8 mouse cellular contexts compared by ENCODE assay signal in genomic region chr2:152736090-152736601, GRCm38 (mm10). TPM values are rescaled to one million over a fixed set of nuclear protein-coding genes. Genes with fewer than 3 reads are reported as not detected.
DNase-seq lines count a peak whose midpoint lies in the region; ATAC-seq and TF ChIP-seq lines count a peak whose summit lies in the region.

Id1 (plus strand) TSS chr2:152736251.

- peak; percentile 76 for ATAC-seq in forebrain, embryonic 11.5 days (replicated peaks; ENCODE audit: low FRiP score)
- ATAC-seq in heart, embryonic 15.5 days (replicated peaks; ENCODE audit: insufficient number of reproducible peaks, insufficient read depth, low FRiP score, low read depth): peak; percentile 72
- ATAC-seq in liver, embryonic 15.5 days (ENCODE audit: insufficient read depth): peak; percentile 66
- ATAC-seq in neural tube, embryonic 11.5 days (ENCODE audit: insufficient read depth, low FRiP score, low TSS enrichment): peak; percentile 60

- peaks cover 5% of the 10 kb centered on the region for H3K27me3 ChIP-seq in forebrain, embryonic 11.5 days (ENCODE audit: control insufficient read depth, insufficient read depth, low read length)
- H3K27me3 ChIP-seq in heart, embryonic 15.5 days: no peaks in the 10 kb centered on the region
- H3K27me3 ChIP-seq in liver, embryonic 15.5 days: peaks cover 38% of the 10 kb centered on the region
- H3K27me3 ChIP-seq in neural tube, embryonic 11.5 days (ENCODE audit: control insufficient read depth, insufficient read depth, low read length): no peaks in the 10 kb centered on the region
- H3K27me3 ChIP-seq in testis, adult 2 months (ENCODE audit: control insufficient read depth, insufficient read depth, low read length): no peaks in the 10 kb centered on the region

- no peak for TF ChIP-seq POLR2A in bone marrow macrophage, adult 2 months (IDR thresholded peaks at IDR 0.05; ENCODE audit: borderline replicate concordance, low read depth, low read length)
- peak; percentile 70; the same call in 1 of the 2 replicates for TF ChIP-seq POLR2A in testis, adult 2 months (IDR thresholded peaks at IDR 0.05; ENCODE audit: control insufficient read depth, low read depth, low read length)

- TF ChIP-seq CTCF in bone marrow macrophage, adult 2 months (IDR thresholded peaks at IDR 0.05; ENCODE audit: low read depth, low read length): no peak
- TF ChIP-seq CTCF in testis, adult 2 months (IDR thresholded peaks at IDR 0.05; ENCODE audit: control insufficient read depth, insufficient read depth, insufficient replicate concordance, low read depth, low read length): no peak

- peaks cover 19% of the 10 kb centered on the region for H3K4me1 ChIP-seq in bone marrow macrophage, adult 2 months (ENCODE audit: control insufficient read depth, insufficient read depth, low read length)
- peaks cover 28% of the 10 kb centered on the region for H3K4me1 ChIP-seq in forebrain, embryonic 11.5 days (replicated peaks; ENCODE audit: control insufficient read depth, insufficient read depth, low read length)
- H3K4me1 ChIP-seq in heart, embryonic 15.5 days (replicated peaks): peaks cover 66% of the 10 kb centered on the region
- H3K4me1 ChIP-seq in liver, embryonic 15.5 days (replicated peaks): peaks cover 80% of the 10 kb centered on the region
- peaks cover 35% of the 10 kb centered on the region for H3K4me1 ChIP-seq in neural tube, embryonic 11.5 days (ENCODE audit: control insufficient read depth, insufficient read depth, low read length)
- peaks cover 33% of the 10 kb centered on the region for H3K4me1 ChIP-seq in testis, adult 2 months (ENCODE audit: control insufficient read depth, insufficient read depth, low read length)

- H3K9me3 ChIP-seq in forebrain, embryonic 11.5 days (ENCODE audit: control insufficient read depth, low read length): no peaks in the 10 kb centered on the region
- H3K9me3 ChIP-seq in heart, embryonic 15.5 days (replicated peaks): no peaks in the 10 kb centered on the region
- H3K9me3 ChIP-seq in liver, embryonic 15.5 days (replicated peaks): no peaks in the 10 kb centered on the region
- no peaks in the 10 kb centered on the region for H3K9me3 ChIP-seq in neural tube, embryonic 11.5 days (ENCODE audit: control insufficient read depth, low read length)

- H3K27ac ChIP-seq in bone marrow macrophage, adult 2 months (ENCODE audit: insufficient read depth, low read depth, low read length): no peak within 1 kb of the TSS
- H3K27ac ChIP-seq in forebrain, embryonic 11.5 days (ENCODE audit: low read depth, low read length): peak within 1 kb of the TSS; percentile 81
- H3K27ac ChIP-seq in heart, embryonic 15.5 days: peak within 1 kb of the TSS; percentile 86
- peak within 1 kb of the TSS; percentile 79 for H3K27ac ChIP-seq in liver, embryonic 15.5 days (replicated peaks)
- H3K27ac ChIP-seq in neural tube, embryonic 11.5 days (ENCODE audit: low read depth, low read length): peak within 1 kb of the TSS; percentile 89
- peak within 1 kb of the TSS; percentile 41 for H3K27ac ChIP-seq in testis, adult 2 months (ENCODE audit: control insufficient read depth, insufficient read depth, low read depth, low read length)

- H3K9ac ChIP-seq in forebrain, embryonic 11.5 days (ENCODE audit: low read length): peak within 1 kb of the TSS; percentile 80
- H3K9ac ChIP-seq in heart, embryonic 15.5 days: peak within 1 kb of the TSS; percentile 72
- H3K9ac ChIP-seq in liver, embryonic 15.5 days: peak within 1 kb of the TSS; percentile 62
- peak within 1 kb of the TSS; percentile 84 for H3K9ac ChIP-seq in neural tube, embryonic 11.5 days (ENCODE audit: low read length)

- peak; percentile 16 to 39 for DNase-seq in CD8-positive naive resting alpha-beta T cell, adult 2 months (ENCODE audit: low read depth in 2 of 2, low spot score in 2 of 2)
- DNase-seq in forebrain, embryonic 11.5 days (ENCODE audit: low spot score): peak; percentile 90
- DNase-seq in kidney, postnatal 14 days: peak; percentile 94
- DNase-seq in neural tube, embryonic 11.5 days (ENCODE audit: low spot score): peak; percentile 90

- H3K36me3 ChIP-seq in forebrain, embryonic 11.5 days (ENCODE audit: control insufficient read depth, insufficient read depth, low read length): no peaks in the 10 kb centered on the region
- H3K36me3 ChIP-seq in heart, embryonic 15.5 days: no peaks in the 10 kb centered on the region
- H3K36me3 ChIP-seq in liver, embryonic 15.5 days (replicated peaks): no peaks in the 10 kb centered on the region
- H3K36me3 ChIP-seq in neural tube, embryonic 11.5 days (ENCODE audit: control insufficient read depth, insufficient read depth, low read length): no peaks in the 10 kb centered on the region
- H3K36me3 ChIP-seq in testis, adult 2 months (ENCODE audit: control insufficient read depth, insufficient read depth, low read length): no peaks in the 10 kb centered on the region

- under 1% methylated on average over 28 of the region's 28 CpGs for WGBS in forebrain, embryonic 11.5 days
- 0% methylated on average over 28 of the region's 28 CpGs for WGBS in heart, embryonic 15.5 days
- WGBS in liver, embryonic 15.5 days (ENCODE audit: insufficient replicate concordance): under 1% methylated on average over 28 of the region's 28 CpGs
- WGBS in neural tube, embryonic 11.5 days: under 1% methylated on average over 28 of the region's 28 CpGs

- H3K4me3 ChIP-seq in bone marrow macrophage, adult 2 months (ENCODE audit: insufficient read depth, low read length): peak within 1 kb of the TSS; percentile 52
- peak within 1 kb of the TSS; percentile 58 for H3K4me3 ChIP-seq in forebrain, embryonic 11.5 days (ENCODE audit: low read depth, low read length)
- peak within 1 kb of the TSS; percentile 57 for H3K4me3 ChIP-seq in heart, embryonic 15.5 days
- H3K4me3 ChIP-seq in liver, embryonic 15.5 days (replicated peaks): peak within 1 kb of the TSS; percentile 65
- peak within 1 kb of the TSS; percentile 82 for H3K4me3 ChIP-seq in neural tube, embryonic 11.5 days (ENCODE audit: low read depth, low read length)
- H3K4me3 ChIP-seq in testis, adult 2 months (ENCODE audit: control insufficient read depth, low read depth, low read length): peak within 1 kb of the TSS; percentile 72

- H3K4me2 ChIP-seq in forebrain, embryonic 11.5 days (ENCODE audit: low read depth, low read length, severe bottlenecking): peak within 1 kb of the TSS; percentile 94
- H3K4me2 ChIP-seq in heart, embryonic 15.5 days: peak within 1 kb of the TSS; percentile 73
- peak within 1 kb of the TSS; percentile 92 for H3K4me2 ChIP-seq in liver, embryonic 15.5 days
- peak within 1 kb of the TSS; percentile 83 for H3K4me2 ChIP-seq in neural tube, embryonic 11.5 days (ENCODE audit: low read depth)

RNA-seq across cellular contexts. Expression of gene Id1, which starts in this region (rescaled TPM):
- polyA plus RNA-seq in bone marrow macrophage, adult 2 months (2012; ENCODE audit: insufficient read depth, insufficient read length, missing spikeins): not detected in 2 replicates
- polyA plus RNA-seq in forebrain, embryonic 11.5 days (2014; fragmentation: Nextera tagmentation; extraction: Ambion mirVana): 51.1 and 53.1 TPM in 2 replicates
- polyA plus RNA-seq in heart, embryonic 15.5 days (2015; fragmentation: Nextera tagmentation; extraction: Ambion mirVana): 61.9 and 63.1 TPM in 2 replicates
- 20.5 and 20.9 TPM in 2 replicates for polyA plus RNA-seq in liver, embryonic 15.5 days (2015; fragmentation: Nextera tagmentation; extraction: Ambion mirVana)
- 116 and 129 TPM in 2 replicates for polyA plus RNA-seq in neural tube, embryonic 11.5 days (2014; fragmentation: Nextera tagmentation; extraction: Ambion mirVana)
- 5.5 and 12.8 TPM in 2 replicates for polyA plus RNA-seq in testis, adult 2 months (2012; rRNA removed)

Comparison
In these comparisons a context has a peak if more than half of its experiments do, and no peak if none do; other contexts are left out.
1. DNase-seq: peak in every context shown above with its lines; median percentile 94 in kidney, postnatal 14 days; 90 in forebrain, embryonic 11.5 days; 90 in neural tube, embryonic 11.5 days; 28 in CD8-positive naive resting alpha-beta T cell, adult 2 months.